Mouse (Mus musculus) left cerebral cortex, postnatal 10 days (tissue): ENCODE results near the gene Evi5. TPM values are rescaled to one million over a fixed set of nuclear protein-coding genes. Genes with fewer than 3 reads are reported as not detected.

Source experiments
- DNase-seq, 2 experiments: peaks; one replicate each; pipeline ENCODE4 v3.0.0; 2021 to 2022; ENCODE audit warnings: low spot score in 2 of 2, mixed read lengths in 1 of 2; ENCODE audit errors: extremely low spot score in 1 of 2
- intact Hi-C: fragments of 180-260 bp; cut with DNase I; formaldehyde crosslinking; loops from one replicate; pipeline ENCODE4 v1.15.1; 2025
- total RNA-seq, 2 experiments: library from RNA; stranded (reverse); gene quantifications; 2 replicates each; pipeline ENCODE4 v1.2.3; 2021

The Evi5 gene
- total RNA-seq, 2 experiments from 2014 or later = 67.0 to 72.2 TPM

GRCm38 (mm10) chr5:107724661-107725434 lies 150.1 kb downstream of the Evi5 start:
- intact Hi-C loops = loop anchor here (5.0 kb wide), 2 partner anchors 1258 to 1268 kb away; partner anchors contain the start of gene Barhl2
- no peak for DNase-seq

- intact Hi-C loops = loop anchor here (5.0 kb wide), 1 partner anchor 1267 kb away; the partner anchor contains the start of gene Barhl2
- DNase-seq = no peak
These were observed 151.1 kb downstream of the Evi5 start for GRCm38 (mm10) chr5:107723541-107724511.

- intact Hi-C loops = loop anchor here (5.0 kb wide), 1 partner anchor 1266 kb away; the partner anchor contains the start of gene Barhl2
- no peak for DNase-seq
These were observed 152.0 kb downstream of the Evi5 start for GRCm38 (mm10) chr5:107722661-107723532.

GRCm38 (mm10) chr5:107721638-107722011 lies 153.3 kb downstream of the Evi5 start:
- DNase-seq = no peak
- intact Hi-C loops = loop anchor here (5.0 kb wide), 1 partner anchor 1264 kb away; the partner anchor contains the start of gene Barhl2

- DNase-seq = no peak
- intact Hi-C loops = loop anchor here (5.0 kb wide), 1 partner anchor 1264 kb away; the partner anchor contains the start of gene Barhl2
These were observed 153.8 kb downstream of the Evi5 start for GRCm38 (mm10) chr5:107720991-107721637.

- no peak for DNase-seq
- intact Hi-C loops = loop anchor here (5.0 kb wide), 1 partner anchor 1263 kb away; the partner anchor contains the start of gene Barhl2
These were observed 154.4 kb downstream of the Evi5 start for GRCm38 (mm10) chr5:107720511-107720910.

- intact Hi-C loops = loop anchor here (5.0 kb wide), 1 partner anchor 1262 kb away; the partner anchor contains the start of gene Barhl2
These were observed 155.1 kb downstream of the Evi5 start for GRCm38 (mm10) chr5:107719786-107720185.

GRCm38 (mm10) chr5:107719209-107719608 lies 155.7 kb downstream of the Evi5 start:
- intact Hi-C loops = no loop called here
- DNase-seq = no peak

More at GRCm38 (mm10) chr5:107719786-107720185, 155.1 kb downstream of the Evi5 start:
- no peak for DNase-seq

GRCm38 (mm10) chr5:107717871-107718361 lies 157.0 kb downstream of the Evi5 start:
- DNase-seq = no peak
- intact Hi-C loops = no loop called here

- intact Hi-C loops = no loop called here
- DNase-seq = no peak
These were observed 163.2 kb downstream of the Evi5 start for GRCm38 (mm10) chr5:107711689-107712088.

- DNase-seq = no peak
- intact Hi-C loops = no loop called here
These were observed 166.6 kb downstream of the Evi5 start for GRCm38 (mm10) chr5:107708124-107708797.

- intact Hi-C loops = no loop called here
- DNase-seq = no peak
These were observed 168.6 kb downstream of the Evi5 start for GRCm38 (mm10) chr5:107706262-107706661.

GRCm38 (mm10) chr5:107705756-107706155 lies 169.2 kb downstream of the Evi5 start:
- intact Hi-C loops = no loop called here
- DNase-seq = no peak

- intact Hi-C loops = no loop called here
- DNase-seq = no peak
These were observed 171.6 kb downstream of the Evi5 start for GRCm38 (mm10) chr5:107703207-107703763.

- intact Hi-C loops = no loop called here
- DNase-seq = no peak
These were observed 173.2 kb downstream of the Evi5 start for GRCm38 (mm10) chr5:107701658-107702057.

GRCm38 (mm10) chr5:107700873-107701272 lies 174.0 kb downstream of the Evi5 start:
- intact Hi-C loops = no loop called here
- DNase-seq = no peak

GRCm38 (mm10) chr5:107698888-107699287 lies 176.0 kb downstream of the Evi5 start:
- intact Hi-C loops = no loop called here
- no peak for DNase-seq
